Mouse (Mus musculus) liver, embryonic 16.5 days (tissue): ENCODE results near the gene Fam209. TPM values are rescaled to one million over a fixed set of nuclear protein-coding genes. Genes with fewer than 3 reads are reported as not detected.

ENCODE experiments used
- ATAC-seq: fragments of 200-750 bp; cut with Nextera tagmentation; 2 replicates; pipeline ENCODE4 v1.8.0; 2017; ENCODE audit warnings: low read depth, mild to moderate bottlenecking, moderate number of reproducible peaks, moderate library complexity
- H3K27ac ChIP-seq: fragments of 300-500 bp; sonication (generic); 2 replicates; pipeline ENCODE4 v1.5.1; 2014; ENCODE audit warnings: mild to moderate bottlenecking, low read length
- H3K27me3 ChIP-seq: fragments of 300-500 bp; sonication (generic); 2 replicates; pipeline ENCODE4 v1.6.1; 2014; ENCODE audit warnings: low read depth, low read length, mixed read lengths; ENCODE audit not compliant: control insufficient read depth, insufficient read depth
- H3K36me3 ChIP-seq: fragments of 300-500 bp; sonication (generic); 2 replicates; pipeline ENCODE4 v1.6.1; 2014; ENCODE audit warnings: mild to moderate bottlenecking; ENCODE audit not compliant: control insufficient read depth, insufficient read depth
- H3K4me1 ChIP-seq: fragments of 300-500 bp; sonication (generic); 2 replicates; pipeline ENCODE4 v1.6.1; 2014; ENCODE audit warnings: low read depth, low read length, mixed read lengths; ENCODE audit not compliant: control insufficient read depth
- H3K4me2 ChIP-seq: fragments of 300-500 bp; sonication (generic); 2 replicates; pipeline ENCODE4 v1.6.1; 2014; ENCODE audit warnings: low read depth, low read length, mixed read lengths
- H3K4me3 ChIP-seq: fragments of 300-500 bp; sonication (generic); 2 replicates; pipeline ENCODE4 v1.5.1; 2014; ENCODE audit warnings: low read depth, mild to moderate bottlenecking, low read length
- H3K9ac ChIP-seq: fragments of 300-500 bp; sonication (generic); 2 replicates; pipeline ENCODE4 v1.6.1; 2014; ENCODE audit warnings: low read depth, low read length
- H3K9me3 ChIP-seq: fragments of 300-500 bp; sonication (generic); replicated peaks from 2 replicates; pipeline ENCODE4 v1.6.1; 2016; ENCODE audit warnings: low read length; ENCODE audit not compliant: control insufficient read depth
- WGBS: fragments of 180-500 bp; shearing (Covaris S2); extraction: QIAGEN DNeasy Blood & Tissue Kit; methylation state at CpG from one replicate; pipeline ENCODE4 v1.1.7; 2014; ENCODE audit not compliant: insufficient replicate concordance; 5-methylcytosine and 5-hydroxymethylcytosine counted together
- polyA plus RNA-seq: library from polyadenylated mRNA; unstranded; fragments of >200 nt; fragmentation: Nextera tagmentation; extraction: Ambion mirVana; gene quantifications from 2 replicates; pipeline ENCODE4 v1.2.1, GENCODE M21; 2015

Gene Fam209
- polyA plus RNA-seq, 1 experiment from 2014 or later = 0.13 TPM

DNA sequence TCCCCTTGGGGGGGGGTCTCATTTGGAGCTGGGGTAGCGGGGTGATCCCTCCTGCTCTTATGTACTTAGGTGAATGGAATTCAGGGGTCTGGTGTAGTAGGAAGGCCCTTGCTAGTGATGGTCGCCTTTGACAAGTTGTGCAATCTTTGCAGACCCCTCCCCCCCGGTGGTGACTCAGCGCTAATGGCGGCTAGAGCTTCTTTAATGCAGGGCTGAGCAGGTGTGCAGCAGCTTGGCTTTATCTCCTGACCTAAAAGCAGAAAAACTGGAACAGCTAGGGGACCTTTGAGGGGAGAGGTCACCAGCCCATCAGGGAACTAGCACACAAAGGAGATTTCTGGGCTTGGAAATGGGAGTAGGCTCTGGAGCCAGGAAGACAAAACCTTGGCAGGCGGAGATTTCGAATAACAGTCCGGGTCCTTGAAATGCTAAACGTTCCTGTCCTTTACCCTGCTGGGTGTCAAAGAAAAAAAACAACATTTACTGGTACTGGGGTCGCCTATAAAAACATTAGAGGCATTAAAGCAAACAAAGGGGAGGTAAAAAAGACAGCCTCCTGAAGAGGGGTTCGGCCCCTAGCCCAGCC is 44.2 kb downstream of the Fam209 start:
- 30% methylated on average over 11 of the region's 11 CpGs for WGBS

GRCm38 (mm10) chr2:172520616-172521371 is 48.5 kb downstream of the Fam209 start:
- Histone ChIP-seq H3K4me1 (no peaks in the 10 kb centered on the region), H3K9me3 (no peaks in the 10 kb centered on the region), H3K9ac (no peak overlapping the region), H3K36me3 (no peaks in the 10 kb centered on the region), H3K27me3 (no peaks in the 10 kb centered on the region), H3K27ac (no peak overlapping the region), H3K4me3 (no peak overlapping the region), H3K4me2 (no peak overlapping the region)
- no peak for ATAC-seq
- WGBS = 64% methylated on average over 9 of the region's 9 CpGs

More for the DNA sequence above, 44.2 kb downstream of the Fam209 start:
- no peaks in the 10 kb centered on the region for H3K27me3 ChIP-seq
- no peak overlapping the region for H3K4me3 ChIP-seq
- ATAC-seq = no peak
- no peak overlapping the region for H3K27ac ChIP-seq
- no peak overlapping the region for H3K9ac ChIP-seq
- H3K36me3 ChIP-seq = no peaks in the 10 kb centered on the region
- H3K4me2 ChIP-seq = no peak overlapping the region
- H3K9me3 ChIP-seq = no peaks in the 10 kb centered on the region
- H3K4me1 ChIP-seq = no peaks in the 10 kb centered on the region

GRCm38 (mm10) chr2:172522528-172522927 is 50.2 kb downstream of the Fam209 start:
- H3K4me1 ChIP-seq = no peaks in the 10 kb centered on the region
- H3K27me3 ChIP-seq = no peaks in the 10 kb centered on the region
- no peaks in the 10 kb centered on the region for H3K36me3 ChIP-seq
- ATAC-seq = no peak
- no peak overlapping the region for H3K9ac ChIP-seq
- H3K9me3 ChIP-seq = no peaks in the 10 kb centered on the region
- H3K4me2 ChIP-seq = no peak overlapping the region
- WGBS = 59% methylated on average over 12 of the region's 12 CpGs
- no peak overlapping the region for H3K27ac ChIP-seq
- no peak overlapping the region for H3K4me3 ChIP-seq

Other genes with a start within 250 kb of the Fam209 start
- gene Mc3r, start 224.0 kb upstream of the Fam209 start, polyA plus RNA-seq = 0.04 and 0.06 TPM in 2 replicates
- gene Fam210b, start 127.0 kb upstream of the Fam209 start, polyA plus RNA-seq = 136 and 144 TPM in 2 replicates
- gene Aurka, start 102.0 kb upstream of the Fam209 start, polyA plus RNA-seq = 118 and 130 TPM in 2 replicates
- gene Cstf1, start 101.8 kb upstream of the Fam209 start, polyA plus RNA-seq = 18.8 and 19.6 TPM in 2 replicates
- gene Cass4, start 78.7 kb upstream of the Fam209 start, polyA plus RNA-seq = 0.56 and 0.77 TPM in 2 replicates
- gene Rtf2, start 32.0 kb upstream of the Fam209 start, polyA plus RNA-seq = 41.3 and 42.1 TPM in 2 replicates
- 0.54 and 0.58 TPM in 2 replicates for gene Gcnt7, start 13.9 kb upstream of the Fam209 start, polyA plus RNA-seq
- gene Tfap2c, start 77.1 kb downstream of the Fam209 start, polyA plus RNA-seq = not detected in 2 replicates